Mouse (Mus musculus) embryonic facial prominence, embryonic 11.5 days (tissue): ENCODE measurements around the gene Pimreg. TPM values are rescaled to one million over a fixed set of nuclear protein-coding genes. Genes with fewer than 3 reads are reported as not detected.
A peak's percentile ranks its signal among the peaks of the same experiment; 100 is the strongest.

Source experiments
- ATAC-seq: fragments of 200-750 bp; cut with Nextera tagmentation; replicated peaks from 2 replicates; pipeline ENCODE4 v1.8.0; 2017; ENCODE audit warnings: low read depth; ENCODE audit not compliant: insufficient number of reproducible peaks, low FRiP score, low TSS enrichment
- DNase-seq: peaks from one replicate; pipeline ENCODE4 v3.0.0-alpha.2; 2015; ENCODE audit warnings: low spot score
- H3K27ac ChIP-seq: fragments of 300-500 bp; sonication (generic); replicated peaks from 2 replicates; pipeline ENCODE4 v1.5.1; 2014; ENCODE audit warnings: mild to moderate bottlenecking, low read depth, low read length, control low read depth
- H3K27me3 ChIP-seq: fragments of 300-500 bp; sonication (generic); 2 replicates; pipeline ENCODE4 v1.6.1; 2014; ENCODE audit warnings: mild to moderate bottlenecking, low read length, moderate library complexity, mixed read lengths; ENCODE audit not compliant: control insufficient read depth, insufficient read depth
- H3K36me3 ChIP-seq: fragments of 300-500 bp; sonication (generic); replicated peaks from 2 replicates; pipeline ENCODE4 v1.6.1; 2014; ENCODE audit warnings: low read depth, mild to moderate bottlenecking, low read length, moderate library complexity, mixed read lengths; ENCODE audit not compliant: control insufficient read depth, insufficient read depth
- H3K4me1 ChIP-seq: fragments of 300-500 bp; sonication (generic); 2 replicates; pipeline ENCODE4 v1.6.1; 2014; ENCODE audit warnings: low read length, mixed read lengths; ENCODE audit not compliant: control insufficient read depth, insufficient read depth
- H3K4me2 ChIP-seq: fragments of 300-500 bp; sonication (generic); 2 replicates; pipeline ENCODE4 v1.6.1; 2014; ENCODE audit warnings: low read depth, mild to moderate bottlenecking, control low read depth, low read length, moderate library complexity
- H3K4me3 ChIP-seq: fragments of 300-500 bp; sonication (generic); 2 replicates; pipeline ENCODE4 v1.5.1; 2014; ENCODE audit warnings: low read depth, low read length, control low read depth
- H3K9ac ChIP-seq: fragments of 300-500 bp; sonication (generic); replicated peaks from 2 replicates; pipeline ENCODE4 v1.6.1; 2014; ENCODE audit warnings: mild to moderate bottlenecking, control low read depth, low read length
- H3K9me3 ChIP-seq: fragments of 300-500 bp; sonication (generic); replicated peaks from 2 replicates; pipeline ENCODE4 v1.6.1; 2016; ENCODE audit warnings: mild to moderate bottlenecking, low read length, inconsistent platforms, mixed read lengths; ENCODE audit not compliant: control insufficient read depth
- WGBS: fragments of 180-500 bp; shearing (Covaris S2); extraction: QIAGEN DNeasy Blood & Tissue Kit; methylation state at CpG from one replicate; pipeline ENCODE4 v1.1.7; 2014; 5-methylcytosine and 5-hydroxymethylcytosine counted together
- polyA plus RNA-seq: library from polyadenylated mRNA; unstranded; fragments of >200 nt; fragmentation: Nextera tagmentation; extraction: Ambion mirVana; gene quantifications from 2 replicates; pipeline ENCODE4 v1.2.1, GENCODE M21; 2014

The Pimreg gene
- polyA plus RNA-seq = 182 and 186 TPM in 2 replicates

DNA sequence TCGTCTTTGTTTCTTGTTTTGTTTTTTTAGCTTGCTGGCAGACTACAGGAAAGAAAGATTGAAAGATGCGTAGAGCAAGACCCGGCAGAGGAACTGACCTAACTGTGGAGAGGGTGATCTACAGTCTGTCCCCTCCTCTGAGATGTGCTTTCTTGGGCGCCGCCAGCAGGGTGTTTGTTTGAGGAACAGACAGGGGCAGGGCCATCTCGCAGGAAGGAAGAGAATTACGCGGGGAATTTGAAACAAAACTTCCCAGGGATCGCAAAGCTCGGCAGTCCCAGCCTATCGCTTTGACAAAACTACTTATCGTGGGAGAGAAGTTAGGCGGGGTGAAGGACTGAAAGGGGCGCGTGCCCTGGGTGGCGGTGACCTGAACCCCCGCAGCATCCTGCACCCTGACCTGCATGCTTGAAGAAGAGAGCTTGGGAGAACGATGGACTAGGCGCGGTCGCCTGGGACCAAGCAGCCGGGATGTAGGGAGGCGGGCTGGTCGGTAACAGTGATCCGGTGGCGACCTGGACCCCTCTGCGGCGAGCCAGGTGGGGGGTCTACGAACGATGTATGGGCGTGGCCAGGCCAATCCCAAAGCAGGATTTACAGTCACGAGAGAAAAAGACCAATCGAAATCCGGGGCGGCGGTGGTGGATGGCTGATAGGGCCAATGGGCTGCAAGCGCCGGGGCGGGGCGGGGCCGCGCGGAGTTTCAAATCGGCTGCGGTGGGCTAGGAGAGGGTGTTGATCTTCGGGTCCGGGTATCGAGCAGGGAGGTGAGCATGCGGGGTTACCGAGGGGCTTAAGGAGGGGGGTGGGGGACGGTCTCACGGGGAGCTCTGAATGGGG, at the start of gene Pimreg:
Gene Pimreg, plus strand, starts transcription at position 265 of the 840 bp plus-strand sequence.
- peak; percentile 86 for ATAC-seq
- Histone ChIP-seq H3K27ac (peak within 1 kb of the TSS; percentile 66; the same call in 1 of the 2 replicates), H3K36me3 (no peaks in the 10 kb centered on the region; the same call in 1 of the 2 replicates), H3K9me3 (no peaks in the 10 kb centered on the region), H3K9ac (peak within 1 kb of the TSS; percentile 77), H3K27me3 (no peaks in the 10 kb centered on the region), H3K4me1 (peaks cover 5% of the 10 kb centered on the region), H3K4me2 (peak within 1 kb of the TSS; percentile 92), H3K4me3 (peak within 1 kb of the TSS; percentile 67)
- under 1% methylated on average over 52 of the region's 52 CpGs for WGBS
- peak; percentile 97 for DNase-seq

GRCm38 (mm10) chr11:71992438-71992837, 49.4 kb upstream of the Pimreg start:
- H3K9me3 ChIP-seq = no peaks in the 10 kb centered on the region
- no peaks in the 10 kb centered on the region for H3K27me3 ChIP-seq
- no peak overlapping the region for H3K4me3 ChIP-seq
- ATAC-seq = no peak
- no peak for DNase-seq
- WGBS = 90% methylated on average over 12 of the region's 12 CpGs
- H3K4me1 ChIP-seq = no peaks in the 10 kb centered on the region; the same call in 1 of the 2 replicates
- no peaks in the 10 kb centered on the region for H3K36me3 ChIP-seq
- H3K9ac ChIP-seq = no peak overlapping the region
- no peak overlapping the region for H3K27ac ChIP-seq
- H3K4me2 ChIP-seq = no peak overlapping the region

DNA sequence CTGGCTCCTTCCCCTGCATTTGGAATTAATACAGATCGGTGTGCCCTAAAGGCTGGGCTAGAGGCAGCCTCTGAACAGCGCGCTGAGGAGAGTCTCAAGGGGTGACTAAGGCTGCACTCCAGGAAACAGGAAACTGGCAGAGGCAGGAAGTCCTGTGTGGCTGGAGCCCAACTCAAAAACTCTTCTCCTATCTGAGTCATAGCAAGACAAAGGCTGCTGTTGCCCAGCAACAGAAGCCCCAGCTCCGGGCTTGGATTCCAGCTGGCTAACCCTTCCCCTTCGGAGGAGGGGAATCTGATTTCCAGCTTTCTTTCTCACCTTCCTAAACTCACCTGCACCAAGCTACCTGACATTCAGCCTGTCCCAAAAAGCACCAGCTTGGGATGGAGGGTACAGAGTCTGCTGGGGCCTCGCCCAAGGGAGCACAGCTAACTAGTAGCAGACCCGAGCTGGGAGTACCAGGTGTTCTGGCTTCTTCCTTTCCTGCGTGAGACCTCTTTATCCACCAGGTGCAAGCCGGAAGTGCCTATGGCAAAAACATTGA, 45.8 kb upstream of the Pimreg start:
- Histone ChIP-seq H3K4me1 (no peaks in the 10 kb centered on the region; the same call in 1 of the 2 replicates), H3K9me3 (no peaks in the 10 kb centered on the region), H3K4me3 (no peak overlapping the region), H3K27ac (no peak overlapping the region), H3K27me3 (no peaks in the 10 kb centered on the region), H3K36me3 (no peaks in the 10 kb centered on the region), H3K9ac (peak overlapping the region; percentile 14), H3K4me2 (peak overlapping the region; percentile 8; the same call in 1 of the 2 replicates)
- DNase-seq (peak; percentile 71), ATAC-seq (peak; percentile 82)
- WGBS = 22% methylated on average over 9 of the region's 9 CpGs

- peak; percentile 26 for DNase-seq
- no peak for ATAC-seq
- H3K4me1 ChIP-seq = no peaks in the 10 kb centered on the region; the same call in 1 of the 2 replicates
- no peaks in the 10 kb centered on the region for H3K36me3 ChIP-seq
- no peaks in the 10 kb centered on the region for H3K9me3 ChIP-seq
- 29% methylated on average over 11 of the region's 11 CpGs for WGBS
- H3K27me3 ChIP-seq = no peaks in the 10 kb centered on the region
- H3K4me3 ChIP-seq = no peak overlapping the region
- H3K27ac ChIP-seq = no peak overlapping the region
- no peak overlapping the region for H3K4me2 ChIP-seq
- H3K9ac ChIP-seq = peak overlapping the region; percentile 19; the same call in 1 of the 2 replicates
Observed at GRCm38 (mm10) chr11:71996805-71997204, 45.0 kb upstream of the Pimreg start.

GRCm38 (mm10) chr11:72000194-72000593, 41.6 kb upstream of the Pimreg start:
- no peak overlapping the region for H3K4me2 ChIP-seq
- no peaks in the 10 kb centered on the region for H3K9me3 ChIP-seq
- no peaks in the 10 kb centered on the region for H3K36me3 ChIP-seq
- H3K9ac ChIP-seq = no peak overlapping the region
- no peaks in the 10 kb centered on the region; the same call in 1 of the 2 replicates for H3K4me1 ChIP-seq
- no peak overlapping the region for H3K4me3 ChIP-seq
- WGBS = 88% methylated on average over 6 of the region's 6 CpGs
- ATAC-seq = no peak
- H3K27me3 ChIP-seq = no peaks in the 10 kb centered on the region
- no peak for DNase-seq
- no peak overlapping the region for H3K27ac ChIP-seq

- Histone ChIP-seq H3K9me3 (no peaks in the 10 kb centered on the region), H3K9ac (no peak overlapping the region), H3K4me1 (no peaks in the 10 kb centered on the region), H3K27me3 (no peaks in the 10 kb centered on the region), H3K4me3 (no peak overlapping the region), H3K27ac (no peak overlapping the region), H3K4me2 (no peak overlapping the region), H3K36me3 (no peaks in the 10 kb centered on the region)
- DNase-seq (no peak), ATAC-seq (no peak)
- WGBS = 51% methylated on average over 13 of the region's 13 CpGs
Observed at GRCm38 (mm10) chr11:72002138-72002853, 39.5 kb upstream of the Pimreg start.

DNA sequence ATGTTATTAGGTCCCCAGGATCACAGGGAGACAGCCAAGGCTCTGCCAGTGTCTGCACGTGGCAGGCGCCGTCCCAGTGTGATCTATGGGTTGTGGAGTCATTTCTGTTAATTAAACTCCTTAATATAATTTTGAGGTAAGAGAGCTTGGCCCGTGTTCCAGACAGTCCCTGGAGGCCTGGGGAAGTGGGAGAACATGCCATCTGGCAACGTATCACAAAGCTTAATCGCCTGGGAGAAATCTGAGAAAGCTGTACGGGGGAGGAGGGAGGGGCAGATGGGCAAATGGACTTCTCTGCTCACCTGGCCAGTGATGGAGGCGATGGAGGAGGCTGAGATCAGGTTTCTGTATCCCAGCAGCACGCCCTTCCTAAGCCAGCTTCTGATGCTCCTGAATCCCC, 38.7 kb upstream of the Pimreg start:
- DNase-seq = no peak
- WGBS = 47% methylated on average over 9 of the region's 9 CpGs
- no peak overlapping the region for H3K4me2 ChIP-seq

More for the DNA sequence above, 38.7 kb upstream of the Pimreg start:
- Histone ChIP-seq H3K9me3 (no peaks in the 10 kb centered on the region), H3K4me1 (no peaks in the 10 kb centered on the region), H3K9ac (no peak overlapping the region), H3K36me3 (no peaks in the 10 kb centered on the region), H3K27me3 (no peaks in the 10 kb centered on the region), H3K27ac (no peak overlapping the region), H3K4me3 (no peak overlapping the region)
- ATAC-seq = no peak
